Mouse (Mus musculus) lung, adult 18-20 months (tissue): ENCODE data around the gene Carmil1.
A peak's percentile ranks its signal among the peaks of the same experiment; 100 is the strongest.
"Not testable (repeated sequence)": the region's sequence is repeated elsewhere in the genome, so short reads cannot be mapped to it uniquely, and the experiment has no call there.

Experiments
- DNase-seq, 2 experiments: peaks; one replicate each; pipeline ENCODE4 v3.0.0; 2022; ENCODE audit warnings: mixed read lengths in 2 of 2

The Carmil1 gene

DNA sequence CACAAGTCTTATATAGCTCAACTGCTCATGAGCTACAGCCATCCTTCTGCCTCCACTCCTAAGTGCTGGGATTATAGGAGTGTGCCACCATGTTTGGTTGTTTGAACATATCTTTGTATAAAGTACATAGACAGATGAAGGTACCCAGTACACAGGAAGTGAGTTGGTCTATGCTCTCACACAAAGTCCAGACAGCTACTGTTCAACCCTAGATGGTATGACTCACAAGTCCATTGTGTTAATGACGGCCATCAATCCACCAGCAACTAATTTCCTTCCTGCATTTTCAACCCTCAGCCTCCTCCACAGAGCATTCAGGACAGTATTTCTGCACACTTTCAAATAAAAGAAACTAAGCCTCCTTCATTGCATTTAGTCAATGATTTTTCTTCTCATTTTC is 132.0 kb downstream of the Carmil1 start:
- no peak for DNase-seq

GRCm38 (mm10) chr13:24147006-24147405 is 133.6 kb downstream of the Carmil1 start:
- no peak for DNase-seq

DNA sequence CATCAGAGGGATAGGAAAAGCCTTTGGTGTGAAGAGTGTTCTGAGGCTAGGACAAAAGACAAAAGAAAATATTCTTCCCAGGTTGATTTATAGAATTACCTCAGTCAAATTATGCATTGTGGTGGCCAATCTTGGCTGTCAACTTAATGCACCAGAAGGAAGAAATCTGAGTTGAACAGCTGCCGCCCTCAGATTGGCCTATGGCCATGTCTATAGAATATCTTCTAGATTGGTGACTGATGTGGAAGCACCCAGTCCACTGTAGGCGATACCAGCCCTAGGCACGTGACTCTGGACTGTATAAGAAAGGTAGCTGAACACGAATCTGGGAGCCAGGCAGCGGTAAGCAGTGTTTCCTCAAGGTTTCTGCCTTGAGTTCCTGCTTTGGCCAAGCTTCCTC is 134.1 kb downstream of the Carmil1 start:
- DNase-seq = no peak

- no peak for DNase-seq
Observed at GRCm38 (mm10) chr13:24144858-24145257, 135.7 kb downstream of the Carmil1 start.

DNA sequence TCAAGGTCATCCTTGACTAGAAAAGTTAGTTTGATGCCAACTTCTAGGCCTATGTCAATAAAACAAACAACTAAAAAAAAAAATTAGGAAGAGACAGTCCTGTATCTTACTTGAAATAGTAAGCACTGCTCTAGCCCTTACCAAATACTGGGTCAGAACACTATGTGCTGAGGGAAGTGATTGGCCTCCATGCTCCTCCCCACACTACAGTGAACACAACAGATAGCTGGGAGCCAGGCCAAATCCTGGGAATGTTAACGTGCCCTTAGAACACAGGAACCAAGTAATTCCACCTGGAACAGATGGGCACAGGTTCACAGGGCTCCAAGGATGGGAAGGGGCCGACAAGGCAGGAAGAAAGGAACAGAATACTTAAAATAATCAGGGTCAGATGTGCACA is 136.5 kb downstream of the Carmil1 start:
- peak; percentile 53 to 75 for DNase-seq

DNA sequence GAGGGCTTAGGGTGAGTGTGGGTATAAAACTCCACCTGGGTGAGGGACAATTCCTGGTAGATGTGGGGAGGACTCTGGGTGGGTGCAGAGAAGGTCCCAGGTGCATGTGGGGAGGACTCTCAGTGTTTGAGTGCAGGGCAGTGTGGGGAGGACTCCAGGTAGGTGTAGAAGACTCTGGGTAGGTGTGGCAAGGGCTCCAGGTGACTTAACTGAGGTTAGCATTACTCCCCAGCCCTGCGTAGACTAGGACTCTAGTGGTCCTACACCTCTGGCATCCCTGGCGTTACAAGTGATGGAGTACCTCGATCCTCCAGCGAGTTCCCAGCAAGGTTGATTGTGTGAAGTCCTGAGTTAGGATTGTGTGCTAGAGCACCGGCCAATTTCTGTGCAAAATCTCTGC is 143.8 kb downstream of the Carmil1 start:
- DNase-seq = no peak

DNA sequence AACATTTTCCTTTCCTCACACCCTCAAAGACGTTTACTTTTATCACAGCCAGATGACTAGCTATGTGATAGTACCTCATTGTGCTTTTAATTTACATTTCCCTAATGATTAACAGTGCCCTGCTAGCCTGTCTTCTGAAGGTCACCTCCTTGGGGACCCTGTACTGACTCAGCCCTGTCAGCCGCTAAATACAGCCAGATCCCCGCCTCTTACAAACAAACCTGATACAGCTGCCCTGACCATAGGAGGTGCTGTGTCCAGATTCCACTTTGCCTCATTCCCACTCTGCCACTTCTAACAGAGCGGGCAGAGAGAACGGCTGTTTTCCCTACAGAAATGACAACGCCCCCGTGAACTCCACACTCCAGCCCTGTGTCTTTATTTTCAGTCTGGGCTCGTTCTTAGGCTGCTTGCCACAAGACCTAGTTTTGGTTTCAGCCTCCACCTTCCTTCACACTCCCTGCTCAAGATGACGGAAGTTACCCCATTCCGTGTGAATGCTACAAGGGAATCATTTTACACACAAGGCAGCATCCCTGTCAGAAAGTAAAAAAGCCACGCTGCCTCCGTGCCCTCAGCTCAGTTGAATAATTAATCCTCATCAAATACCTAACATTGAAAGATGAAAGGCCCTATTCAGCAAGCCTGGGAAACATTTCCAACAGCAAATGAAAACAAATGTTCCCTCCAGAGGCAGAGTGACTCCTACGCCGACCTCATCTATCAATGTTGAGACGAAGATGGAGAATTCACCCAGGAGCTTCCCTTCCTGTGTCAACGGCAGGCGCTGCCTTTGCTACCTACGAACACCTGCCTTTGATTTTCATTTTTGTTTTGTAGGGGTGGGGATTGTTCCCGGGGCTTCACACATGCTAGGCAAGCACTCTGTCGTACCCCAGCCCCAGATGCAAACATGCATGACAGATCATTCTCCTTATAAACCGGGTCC is 145.0 kb downstream of the Carmil1 start:
- DNase-seq = no peak

- no peak for DNase-seq
Observed at GRCm38 (mm10) chr13:24132866-24133265, 147.7 kb downstream of the Carmil1 start.

DNA sequence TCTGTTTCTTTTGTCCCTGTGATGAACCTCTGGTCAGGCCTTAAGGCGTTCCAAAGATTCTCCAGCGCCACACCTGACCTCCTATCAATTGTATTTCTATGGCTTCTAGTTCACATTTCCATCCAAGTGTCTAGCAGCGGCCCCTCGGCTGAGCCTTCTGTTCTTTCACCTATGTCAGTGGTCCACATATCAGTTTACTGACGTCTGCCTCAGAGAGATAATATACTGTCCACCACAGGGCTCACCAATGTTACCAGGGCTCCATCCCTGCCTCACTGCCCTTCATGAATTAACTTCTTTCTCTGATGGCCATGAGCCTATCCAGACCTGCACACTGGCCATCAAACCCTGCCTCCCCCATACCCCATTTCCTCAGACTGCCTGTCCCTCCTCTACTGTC is 149.3 kb downstream of the Carmil1 start:
- DNase-seq = no peak

GRCm38 (mm10) chr13:24130741-24131140 is 149.9 kb downstream of the Carmil1 start:
- DNase-seq = peak; percentile 49 to 56

- no peak for DNase-seq
Observed at GRCm38 (mm10) chr13:24128731-24129130, 151.9 kb downstream of the Carmil1 start.

DNA sequence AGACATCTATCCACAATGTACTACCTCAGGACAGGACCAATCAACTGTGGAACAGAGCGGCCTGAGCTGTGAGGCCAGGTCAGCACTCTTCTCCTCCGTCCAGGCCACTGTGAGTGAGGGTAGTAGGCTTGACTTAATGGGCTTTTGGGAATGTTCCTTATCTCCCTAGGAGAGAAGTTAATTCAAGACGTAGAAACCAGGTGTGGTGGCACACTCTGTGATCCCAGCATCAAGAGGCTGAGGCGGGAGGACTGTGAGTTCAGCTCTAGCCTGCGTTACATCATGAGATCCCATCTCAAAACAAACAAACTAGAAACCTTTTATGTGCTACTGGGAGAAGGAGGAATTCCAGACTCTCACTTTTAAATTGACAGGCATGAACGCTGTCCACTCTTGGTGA is 154.7 kb downstream of the Carmil1 start:
- DNase-seq = no peak

GRCm38 (mm10) chr13:24117181-24117812 is 163.3 kb downstream of the Carmil1 start:
- no peak for DNase-seq

GRCm38 (mm10) chr13:24112689-24113348 is 167.8 kb downstream of the Carmil1 start:
- DNase-seq = peak; percentile 83 to 88

DNA sequence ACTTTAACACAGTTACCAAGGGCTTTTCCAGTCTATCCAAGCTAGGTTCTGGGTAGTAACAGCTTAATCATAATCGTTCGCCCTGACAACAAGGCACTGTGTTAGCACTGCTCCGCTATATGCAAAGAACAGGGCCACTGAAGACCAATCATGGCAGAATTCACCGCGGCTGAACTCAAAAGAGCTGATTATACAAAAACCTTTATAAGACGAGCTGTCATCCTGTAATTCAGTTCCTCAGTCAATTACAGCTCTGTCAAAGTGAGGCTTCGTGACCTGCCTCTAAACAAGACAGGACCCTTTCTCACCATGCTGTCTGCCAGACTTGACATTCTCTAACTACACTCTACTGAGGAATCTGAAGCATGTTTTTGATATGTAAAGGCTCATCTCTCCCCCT is 170.3 kb downstream of the Carmil1 start:
- no peak for DNase-seq

DNA sequence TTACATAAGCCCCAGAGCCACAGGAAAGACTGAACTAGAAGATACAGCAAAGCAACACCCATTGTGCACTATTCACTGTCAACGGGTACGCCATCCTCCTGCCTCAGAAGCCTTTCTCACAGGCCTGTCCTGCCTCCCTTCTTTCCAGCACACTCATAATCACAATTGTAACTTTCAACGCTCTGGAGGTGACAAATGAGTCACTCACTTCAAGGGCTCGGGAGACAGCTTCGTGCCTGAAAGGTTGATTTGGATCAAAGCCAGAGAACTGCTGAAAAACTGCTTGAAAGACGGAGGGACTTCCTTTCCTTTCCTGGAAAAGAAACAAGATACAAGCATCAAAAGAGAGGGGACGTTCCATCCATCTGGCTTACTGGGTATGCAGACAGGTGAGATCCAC is 172.3 kb downstream of the Carmil1 start:
- peak in 1 of 2 experiments; percentile 38 for DNase-seq

DNA sequence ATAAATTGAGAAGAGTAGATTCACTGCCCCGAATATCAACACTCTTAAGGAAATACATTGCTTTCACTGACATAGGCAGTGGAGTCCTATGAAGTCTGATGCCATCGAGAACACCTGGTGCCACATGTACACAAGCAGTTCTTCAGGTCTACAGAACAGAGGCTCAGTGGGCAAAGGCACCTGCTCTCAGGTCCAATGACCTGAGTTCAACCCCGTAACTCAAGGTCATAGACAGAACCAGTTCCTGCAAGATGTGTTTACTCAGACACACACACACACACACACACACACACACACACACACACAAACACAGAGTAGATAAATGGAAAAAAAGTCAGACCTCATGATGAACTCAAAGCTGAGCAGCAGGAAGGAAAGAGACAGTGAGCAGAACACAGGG is 173.5 kb downstream of the Carmil1 start:
- no peak for DNase-seq

- DNase-seq = no peak
Observed at GRCm38 (mm10) chr13:24105838-24106237, 174.8 kb downstream of the Carmil1 start.

DNA sequence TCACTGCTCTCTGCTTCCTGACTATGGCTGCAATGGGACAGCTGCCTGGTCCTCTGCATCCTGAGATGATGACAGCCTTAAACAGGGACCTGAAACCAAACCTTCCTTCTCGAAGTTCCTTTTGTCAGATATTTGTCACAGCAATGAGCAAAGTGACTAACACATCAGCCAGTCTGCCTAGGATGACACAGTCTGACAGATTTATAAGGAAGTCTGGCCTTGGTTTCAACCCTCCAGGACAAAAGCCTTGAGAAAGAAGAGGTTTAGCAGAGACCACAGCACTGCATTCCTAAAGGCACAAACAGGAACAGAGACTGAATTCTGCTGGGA is 175.3 kb downstream of the Carmil1 start:
- no peak for DNase-seq

GRCm38 (mm10) chr13:24104611-24105339 is 175.8 kb downstream of the Carmil1 start:
- DNase-seq = not testable (repeated sequence)

- DNase-seq = no peak
Observed at GRCm38 (mm10) chr13:24104016-24104415, 176.6 kb downstream of the Carmil1 start.

DNA sequence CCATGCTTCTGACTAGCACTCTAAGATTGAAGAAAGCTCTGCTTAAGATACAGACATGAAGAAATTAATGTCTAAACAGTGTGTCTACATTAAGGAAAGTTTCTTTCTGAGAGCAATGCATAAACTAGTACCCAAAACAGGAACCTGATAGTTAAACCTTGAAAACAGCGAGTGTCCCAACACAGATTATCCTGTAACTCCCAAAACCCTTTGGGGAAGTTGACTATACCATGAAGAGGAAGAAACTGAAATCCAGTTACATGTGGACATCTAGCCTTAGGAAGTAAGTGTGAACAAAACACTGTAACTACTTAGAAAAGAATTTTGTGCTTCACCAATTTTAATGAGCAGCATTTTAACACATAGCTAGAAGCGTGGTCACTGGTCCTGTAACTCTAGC is 177.4 kb downstream of the Carmil1 start:
- no peak for DNase-seq

DNA sequence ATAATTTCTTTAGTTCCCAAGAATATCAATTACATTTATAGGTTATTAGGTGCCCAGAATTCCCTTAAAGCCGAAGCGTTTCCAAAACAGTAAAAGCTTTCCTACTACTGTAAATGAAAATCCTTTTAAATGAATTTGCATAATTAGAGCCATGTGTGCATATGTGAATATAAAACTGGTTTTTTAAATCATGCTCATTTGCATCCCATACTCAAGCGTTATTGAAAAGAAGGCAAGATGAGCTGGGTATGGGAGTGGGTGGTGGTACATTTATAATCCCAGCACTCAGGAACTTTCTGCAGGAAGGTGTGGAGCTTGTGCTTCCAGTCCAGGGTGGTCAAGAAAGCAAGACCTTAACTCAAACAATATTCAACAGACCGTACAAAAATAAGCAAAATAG is 178.3 kb downstream of the Carmil1 start:
- DNase-seq = no peak
